8 mouse cellular contexts compared by ENCODE assay signal in genomic region chr7:126248088-126248487, GRCm38 (mm10). TPM values are rescaled to one million over a fixed set of nuclear protein-coding genes. Genes with fewer than 3 reads are reported as not detected.
DNase-seq lines count a peak whose midpoint lies in the region; ATAC-seq and TF ChIP-seq lines count a peak whose summit lies in the region.

No protein-coding gene starts in this region.

- H3K36me3 ChIP-seq in forebrain, embryonic 10.5 days (replicated peaks): no peaks in the 10 kb centered on the region
- H3K36me3 ChIP-seq in neural tube, embryonic 13.5 days: no peaks in the 10 kb centered on the region

- peaks cover 43% of the 10 kb centered on the region for H3K27me3 ChIP-seq in forebrain, embryonic 10.5 days (ENCODE audit: poor library complexity, severe bottlenecking)
- H3K27me3 ChIP-seq in neural tube, embryonic 13.5 days: peaks cover 5% of the 10 kb centered on the region; the same call in 1 of the 2 replicates

- no peak for DNase-seq in left cerebral cortex, adult 2 months (ENCODE audit: extremely low spot score in 1 of 2, low spot score in 2 of 2)
- no peak for DNase-seq in left cerebral cortex, adult 9 months (ENCODE audit: low spot score in 2 of 2)
- no peak for DNase-seq in forebrain, embryonic 10.5 days (ENCODE audit: extremely low spot score, low spot score)
- peak; percentile 66 for DNase-seq in heart, postnatal 4 days
- no peak for DNase-seq in thymus, postnatal 14 days
- DNase-seq in spleen, postnatal 36 days (ENCODE audit: low spot score in 2 of 2): no peak
- DNase-seq in adrenal gland, adult 2 months: no peak

- 9% methylated on average over 6 of the region's 6 CpGs for WGBS in forebrain, embryonic 10.5 days
- 5% methylated on average over 6 of the region's 6 CpGs for WGBS in neural tube, embryonic 13.5 days

- H3K9me3 ChIP-seq in forebrain, embryonic 10.5 days: no peaks in the 10 kb centered on the region
- H3K9me3 ChIP-seq in neural tube, embryonic 13.5 days: no peaks in the 10 kb centered on the region

- peak overlapping the region; percentile 12; the same call in 1 of the 2 replicates for H3K9ac ChIP-seq in neural tube, embryonic 13.5 days

- no peak for TF ChIP-seq CTCF in left cerebral cortex, adult 2 months (IDR thresholded peaks at IDR 0.05)

- peak overlapping the region; percentile 21 for H3K4me2 ChIP-seq in neural tube, embryonic 13.5 days

- H3K4me3 ChIP-seq in left cerebral cortex, adult 2 months: 0 out of 2 replicates have a peak overlapping the region, but pooled peaks have one; percentile 4
- H3K4me3 ChIP-seq in forebrain, embryonic 10.5 days: peak overlapping the region; percentile 9; the same call in 1 of the 2 replicates
- peak overlapping the region; percentile 19; the same call in 1 of the 2 replicates for H3K4me3 ChIP-seq in neural tube, embryonic 13.5 days

- 0 out of 2 replicates have a peak, but pooled peaks have one; percentile 36 for ATAC-seq in neural tube, embryonic 13.5 days (ENCODE audit: low read depth)

- H3K27ac ChIP-seq in left cerebral cortex, adult 2 months: no peak overlapping the region
- no peak overlapping the region for H3K27ac ChIP-seq in forebrain, embryonic 10.5 days
- H3K27ac ChIP-seq in neural tube, embryonic 13.5 days (replicated peaks): no peak overlapping the region

- peaks cover 18% of the 10 kb centered on the region for H3K4me1 ChIP-seq in forebrain, embryonic 10.5 days
- peaks cover 10% of the 10 kb centered on the region for H3K4me1 ChIP-seq in neural tube, embryonic 13.5 days (replicated peaks)

- intact Hi-C loops in left cerebral cortex, adult 2 months (cut with DNase I): no loop called here

RNA-seq across cellular contexts. Expression of gene Sbk1, which starts 24.3 kb away (rescaled TPM):
- 10 to 100 TPM; 65.3 to 85.8 TPM for total RNA-seq in left cerebral cortex, adult 2 months (2021)
- 79.1 and 83.0 TPM in 2 replicates for polyA plus RNA-seq in forebrain, embryonic 10.5 days (2016; fragmentation: Nextera tagmentation; extraction: Ambion mirVana)
- 10 to 100 TPM; 40.4 to 46.3 TPM for total RNA-seq in heart, postnatal 4 days (2021)
- polyA plus RNA-seq in neural tube, embryonic 13.5 days (2015; fragmentation: Nextera tagmentation; extraction: Ambion mirVana): 238 and 247 TPM in 2 replicates
- total RNA-seq in adrenal gland, adult 2 months (2021): 10 to 100 TPM; 32.4 to 91.1 TPM
- 112 and 178 TPM in 2 replicates for polyA plus RNA-seq in adrenal gland, adult 2 months (2012; rRNA removed)

RNA-seq across cellular contexts. Expression of gene Xpo6, which starts 47.8 kb away (rescaled TPM):
- 100 to 1,000 TPM in 1 of 2 experiments, 10 to 100 TPM in 1; 92.7 to 102 TPM for total RNA-seq in left cerebral cortex, adult 2 months (2021)
- 65.5 and 70.1 TPM in 2 replicates for polyA plus RNA-seq in forebrain, embryonic 10.5 days (2016; fragmentation: Nextera tagmentation; extraction: Ambion mirVana)
- 10 to 100 TPM; 48.9 to 50.3 TPM for total RNA-seq in heart, postnatal 4 days (2021)
- 47.8 and 54.7 TPM in 2 replicates for polyA plus RNA-seq in neural tube, embryonic 13.5 days (2015; fragmentation: Nextera tagmentation; extraction: Ambion mirVana)
- total RNA-seq in adrenal gland, adult 2 months (2021): 100 to 1,000 TPM in 1 of 2 experiments, 10 to 100 TPM in 1; 87.1 to 100 TPM
- polyA plus RNA-seq in adrenal gland, adult 2 months (2012; rRNA removed): 131 and 176 TPM in 2 replicates
